Mouse (Mus musculus) retina, embryonic 14.5 days (tissue): ENCODE data around the gene 4933412E24Rik.

Source experiments
- DNase-seq: peaks from one replicate; pipeline ENCODE4 v3.0.0-alpha.2; 2015; ENCODE audit warnings: low spot score

Gene 4933412E24Rik

DNA sequence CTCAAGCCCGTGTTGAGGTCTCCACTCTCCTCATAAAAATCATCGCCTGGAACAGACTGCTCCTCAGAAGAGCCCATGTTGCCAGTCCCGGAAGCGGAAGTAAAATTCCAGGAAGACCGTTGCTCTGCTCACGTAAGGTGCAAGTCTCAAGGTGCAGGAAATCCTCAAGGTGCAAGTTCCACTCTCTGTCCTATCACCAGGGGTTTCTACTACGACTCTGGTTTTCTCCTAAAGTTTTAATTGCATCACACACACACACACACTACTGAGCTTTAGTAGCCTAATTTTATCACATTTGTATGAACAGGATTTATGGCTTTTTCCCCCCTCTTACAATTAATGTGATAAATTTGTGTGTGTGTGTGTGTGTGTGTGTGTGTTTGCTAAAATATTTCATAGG is at the start of gene 4933412E24Rik:
Gene 4933412E24Rik, minus strand, starts transcription at position 101 of the 400 bp plus-strand sequence.
- DNase-seq = no peak

- no peak for DNase-seq
Measured at GRCm38 (mm10) chr15:60030728-60031127, 14.3 kb upstream of the 4933412E24Rik start.

GRCm38 (mm10) chr15:60021256-60021655 is 4.8 kb upstream of the 4933412E24Rik start:
- no peak for DNase-seq

DNA sequence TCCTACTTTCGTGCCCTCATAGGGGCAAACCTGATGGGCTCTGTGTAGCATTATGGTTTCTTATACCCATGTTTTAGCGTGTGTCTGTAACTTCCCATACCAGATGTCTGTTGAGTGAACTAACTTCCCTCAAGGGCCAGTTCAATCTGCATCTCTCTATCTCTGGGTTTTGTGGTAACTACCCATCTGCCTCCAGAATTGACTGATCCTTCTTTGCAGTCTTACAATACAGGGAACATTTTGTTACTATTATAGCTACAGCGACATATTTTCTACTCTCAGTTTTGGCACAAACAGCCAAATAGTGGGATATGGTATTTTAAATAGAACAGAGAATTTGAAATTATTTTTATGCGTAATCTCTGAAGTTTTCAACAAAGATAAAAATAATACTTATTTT is 6.2 kb downstream of the 4933412E24Rik start:
- DNase-seq = no peak

DNA sequence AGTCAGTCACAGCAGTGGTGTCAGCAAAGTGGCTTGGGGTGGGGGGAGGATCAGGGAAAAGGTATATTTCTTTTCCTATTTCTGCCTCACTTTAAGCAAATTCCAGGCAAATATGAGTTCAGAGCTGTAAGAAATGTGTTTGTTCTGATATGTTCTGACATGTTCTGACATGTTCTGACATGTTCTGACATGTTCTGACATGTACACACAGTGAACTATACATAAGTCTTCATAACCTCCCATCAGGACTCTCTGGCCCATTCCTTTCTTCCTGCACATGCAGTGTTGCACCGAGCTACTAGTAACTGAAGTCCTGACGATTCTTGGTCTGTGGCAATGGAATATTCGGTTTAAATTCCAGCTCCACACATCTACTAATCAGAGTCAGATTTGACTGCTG is 6.8 kb downstream of the 4933412E24Rik start:
- DNase-seq = no peak

DNA sequence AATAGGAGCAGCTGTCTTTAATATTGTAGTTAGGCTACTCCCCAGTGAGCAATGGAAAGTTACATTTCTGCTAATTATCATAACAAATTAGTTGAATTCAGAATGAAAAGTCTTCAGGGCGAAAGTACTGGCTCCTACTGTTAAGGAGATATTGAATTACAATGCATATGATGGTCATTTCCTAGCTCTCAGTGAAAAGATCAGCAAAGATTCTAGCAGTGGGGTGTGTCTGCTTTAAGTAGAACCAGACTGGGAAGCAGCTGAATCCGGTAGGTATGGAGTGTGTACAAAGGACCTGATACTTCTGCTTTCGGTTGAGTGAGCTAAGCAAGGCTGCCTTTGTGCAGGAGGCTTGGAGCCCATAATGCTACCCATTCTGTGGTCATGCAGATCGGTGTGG is 32.6 kb downstream of the 4933412E24Rik start:
- no peak for DNase-seq

DNA sequence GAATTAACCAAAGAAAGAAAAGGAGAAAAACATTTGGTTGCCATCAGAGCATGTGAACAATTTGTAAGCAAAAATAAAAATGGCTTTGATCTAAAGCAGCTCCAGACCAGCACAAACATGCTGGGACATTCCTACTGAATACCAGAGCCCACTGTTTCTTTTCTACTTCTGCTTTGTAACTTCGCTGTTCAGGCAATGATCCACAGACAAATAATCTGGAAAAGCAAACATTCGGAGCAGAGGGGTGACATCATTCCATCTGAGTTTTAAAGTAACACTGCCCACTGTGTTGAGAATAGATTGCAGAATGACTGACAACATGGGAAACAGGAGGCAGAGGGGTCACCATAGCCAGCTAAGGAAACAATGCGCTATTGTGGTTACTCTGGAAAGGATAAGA is 41.1 kb downstream of the 4933412E24Rik start:
- no peak for DNase-seq

- DNase-seq = no peak
Measured at GRCm38 (mm10) chr15:59974584-59974983, 41.8 kb downstream of the 4933412E24Rik start.

GRCm38 (mm10) chr15:59973651-59974519 is 42.5 kb downstream of the 4933412E24Rik start:
- DNase-seq = no peak
